Mouse (Mus musculus): ENCODE measurements around the gene Hmx1. TPM values are rescaled to one million over a fixed set of nuclear protein-coding genes. Genes with fewer than 3 reads are reported as not detected.

The Hmx1 gene
- polyA plus RNA-seq, 1 experiment from 2014 or later: not detected

- Histone ChIP-seq H3K9me3 (ENCODE audit: control insufficient read depth, low read length) (no peaks in the 10 kb centered on the region), H3K27ac (ENCODE audit: low read depth, low read length) (no peak overlapping the region), H3K4me2 (replicated peaks; ENCODE audit: low read depth, low read length) (no peak overlapping the region), H3K36me3 (ENCODE audit: control insufficient read depth, insufficient read depth, low read length) (no peaks in the 10 kb centered on the region), H3K4me1 (ENCODE audit: control insufficient read depth, insufficient read depth, low read length) (no peaks in the 10 kb centered on the region), H3K9ac (ENCODE audit: low read depth, low read length) (no peak overlapping the region), H3K4me3 (ENCODE audit: low read length) (no peak overlapping the region), H3K27me3 (ENCODE audit: control insufficient read depth, insufficient read depth, low read length) (peaks cover 86% of the 10 kb centered on the region)
- no peak for ATAC-seq (ENCODE audit: low FRiP score, low TSS enrichment)
- 3% methylated on average over 4 of the region's 4 CpGs for WGBS
Observed at GRCm38 (mm10) chr5:35379815-35380214, 9.1 kb upstream of the Hmx1 start.

DNA sequence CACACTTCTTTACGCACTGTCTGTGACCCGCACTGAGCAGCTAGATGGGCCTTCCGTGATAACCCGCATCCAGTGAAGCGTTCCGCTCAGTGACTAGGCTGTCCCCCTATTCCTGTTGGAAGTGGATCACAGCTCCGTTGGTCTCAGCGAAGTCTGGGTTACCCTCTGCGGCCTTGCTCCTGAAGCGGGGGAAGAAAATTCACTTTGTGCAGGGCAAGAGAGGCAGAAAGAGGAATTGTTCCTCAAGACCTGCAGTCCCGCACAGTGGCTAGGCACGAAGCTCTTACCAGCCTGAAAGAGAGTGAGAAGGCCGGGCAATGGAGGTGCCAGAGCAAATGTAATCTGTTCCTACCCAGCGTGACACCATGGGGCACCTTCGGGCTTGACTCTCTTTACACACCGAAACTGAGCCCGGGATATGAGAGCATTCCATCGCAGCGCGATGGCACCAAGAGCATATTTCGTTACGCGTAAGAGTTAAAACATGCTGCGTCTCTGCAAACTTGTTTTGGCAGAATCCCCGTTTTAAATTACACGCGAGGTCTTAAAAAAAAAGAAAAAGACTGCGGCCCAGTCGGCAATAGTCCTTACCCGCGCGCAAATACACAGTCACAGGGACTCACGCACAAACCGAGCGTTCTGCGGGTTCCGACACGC is 946 bp upstream of the Hmx1 start:
- peaks cover 99% of the 10 kb centered on the region for H3K27me3 ChIP-seq (ENCODE audit: control insufficient read depth, insufficient read depth, low read length)
- H3K4me1 ChIP-seq (ENCODE audit: control insufficient read depth, insufficient read depth, low read length): peaks cover 5% of the 10 kb centered on the region; the same call in 1 of the 2 replicates
- H3K4me3 ChIP-seq (ENCODE audit: low read length): peak overlapping the region; percentile 43
- H3K27ac ChIP-seq (ENCODE audit: low read depth, low read length): no peak overlapping the region
- H3K9me3 ChIP-seq (ENCODE audit: control insufficient read depth, low read length): no peaks in the 10 kb centered on the region
- WGBS: 2% methylated on average over 38 of the region's 38 CpGs
- peak overlapping the region; percentile 58 for H3K4me2 ChIP-seq (replicated peaks; ENCODE audit: low read depth, low read length)
- H3K36me3 ChIP-seq (ENCODE audit: control insufficient read depth, insufficient read depth, low read length): no peaks in the 10 kb centered on the region
- no peak overlapping the region for H3K9ac ChIP-seq (ENCODE audit: low read depth, low read length)
- no peak for ATAC-seq (ENCODE audit: low FRiP score, low TSS enrichment)

DNA sequence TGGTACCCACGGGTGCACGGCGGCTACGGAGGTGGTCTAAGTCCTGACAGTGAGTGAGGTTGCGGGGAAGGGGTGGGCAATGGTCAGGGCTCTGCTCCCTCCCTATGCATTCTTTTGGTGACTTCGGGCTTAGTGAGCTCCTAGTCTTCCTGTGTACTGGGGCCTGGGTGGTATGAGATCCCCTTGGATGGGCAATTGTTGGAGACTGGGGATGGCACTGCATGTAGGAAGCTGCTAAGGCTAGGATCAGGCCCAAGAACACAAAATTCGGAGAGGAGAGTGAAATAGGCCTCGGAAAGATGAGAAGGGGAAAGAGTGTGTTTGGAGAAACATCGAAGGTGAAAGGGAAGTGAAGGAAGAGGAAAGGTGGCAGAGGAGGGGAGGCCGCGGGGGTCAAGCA is 533 bp downstream of the Hmx1 start:
- Histone ChIP-seq H3K4me2 (replicated peaks; ENCODE audit: low read depth, low read length) (no peak overlapping the region), H3K4me1 (ENCODE audit: control insufficient read depth, insufficient read depth, low read length) (peaks cover 5% of the 10 kb centered on the region; the same call in 1 of the 2 replicates), H3K4me3 (ENCODE audit: low read length) (peak overlapping the region; percentile 43), H3K27me3 (ENCODE audit: control insufficient read depth, insufficient read depth, low read length) (peaks cover 100% of the 10 kb centered on the region), H3K9me3 (ENCODE audit: control insufficient read depth, low read length) (no peaks in the 10 kb centered on the region), H3K36me3 (ENCODE audit: control insufficient read depth, insufficient read depth, low read length) (no peaks in the 10 kb centered on the region), H3K27ac (ENCODE audit: low read depth, low read length) (no peak overlapping the region), H3K9ac (ENCODE audit: low read depth, low read length) (no peak overlapping the region)
- under 1% methylated on average over 11 of the region's 11 CpGs for WGBS
- no peak for ATAC-seq (ENCODE audit: low FRiP score, low TSS enrichment)

DNA sequence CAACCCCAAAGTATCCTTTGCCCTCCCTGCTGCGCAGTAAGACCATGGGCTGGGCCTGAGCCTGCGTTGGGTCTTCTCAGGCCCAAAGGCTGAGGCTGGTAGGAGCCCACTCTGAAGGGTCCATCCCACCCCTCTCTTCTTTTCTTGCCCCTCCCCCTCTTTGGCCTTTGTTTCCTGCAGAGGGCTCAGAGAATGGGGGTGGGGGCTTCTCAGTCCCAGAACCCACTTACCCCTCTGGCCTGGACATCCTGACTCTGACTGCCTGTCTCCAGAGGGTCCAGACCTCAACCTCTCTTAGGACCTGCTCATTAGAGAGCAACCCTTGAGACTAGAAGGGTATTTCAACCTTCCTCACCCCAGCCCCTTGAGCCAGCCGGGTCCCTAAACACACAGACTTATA is 1.0 kb downstream of the Hmx1 start:
- Histone ChIP-seq H3K9me3 (ENCODE audit: control insufficient read depth, low read length) (no peaks in the 10 kb centered on the region), H3K4me1 (ENCODE audit: control insufficient read depth, insufficient read depth, low read length) (peaks cover 5% of the 10 kb centered on the region; the same call in 1 of the 2 replicates), H3K9ac (ENCODE audit: low read depth, low read length) (no peak overlapping the region), H3K36me3 (ENCODE audit: control insufficient read depth, insufficient read depth, low read length) (no peaks in the 10 kb centered on the region), H3K4me2 (replicated peaks; ENCODE audit: low read depth, low read length) (no peak overlapping the region), H3K4me3 (ENCODE audit: low read length) (no peak overlapping the region; the same call in 1 of the 2 replicates), H3K27ac (ENCODE audit: low read depth, low read length) (no peak overlapping the region), H3K27me3 (ENCODE audit: control insufficient read depth, insufficient read depth, low read length) (peaks cover 100% of the 10 kb centered on the region)
- 10% methylated on average over 3 of the region's 3 CpGs for WGBS
- ATAC-seq (ENCODE audit: low FRiP score, low TSS enrichment): no peak

DNA sequence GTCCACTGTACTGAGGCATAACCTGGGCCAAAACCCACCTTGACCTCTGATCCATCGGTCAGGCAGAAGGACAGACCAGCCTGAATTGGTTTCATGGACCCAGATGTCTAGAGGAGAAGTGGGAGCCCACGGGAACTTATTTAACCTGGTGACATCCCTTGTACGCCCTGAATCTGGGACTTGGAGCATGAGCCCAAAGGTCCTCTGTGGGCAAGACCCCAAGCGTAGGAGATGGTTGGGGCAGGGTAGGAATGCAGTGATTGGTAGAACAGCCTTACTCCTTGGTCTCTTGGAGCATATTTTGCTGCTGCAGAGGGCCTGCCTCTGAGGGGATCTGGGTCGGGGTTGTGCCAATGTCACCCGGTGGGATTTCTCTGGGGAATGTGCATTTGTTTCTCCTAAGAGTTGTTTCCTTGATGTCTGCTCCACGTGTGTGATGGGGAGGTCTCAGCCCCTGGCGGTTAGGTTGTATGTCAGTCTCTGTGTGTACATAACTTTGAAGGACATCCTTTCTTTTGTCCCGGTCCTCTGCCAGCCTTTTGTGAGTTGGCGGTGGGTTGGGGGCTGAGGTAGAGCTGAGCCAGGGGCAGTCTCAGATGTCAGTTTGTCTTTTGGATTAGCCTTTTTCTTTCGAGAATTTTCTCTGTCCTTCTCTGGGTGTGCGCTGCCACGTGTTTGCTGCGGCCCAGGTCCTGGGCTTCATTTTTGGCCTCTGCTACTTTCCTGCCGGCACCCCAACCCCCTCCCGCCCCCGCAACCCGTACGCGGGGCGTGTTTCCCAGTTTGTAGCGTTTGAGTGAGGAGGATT is 2.1 kb downstream of the Hmx1 start:
- ATAC-seq (ENCODE audit: low FRiP score, low TSS enrichment): no peak
- Histone ChIP-seq H3K4me3 (ENCODE audit: low read length) (peak overlapping the region; percentile 35; the same call in 1 of the 2 replicates), H3K27ac (ENCODE audit: low read depth, low read length) (no peak overlapping the region), H3K9me3 (ENCODE audit: control insufficient read depth, low read length) (no peaks in the 10 kb centered on the region), H3K9ac (ENCODE audit: low read depth, low read length) (no peak overlapping the region), H3K36me3 (ENCODE audit: control insufficient read depth, insufficient read depth, low read length) (no peaks in the 10 kb centered on the region), H3K4me2 (replicated peaks; ENCODE audit: low read depth, low read length) (peak overlapping the region; percentile 47; the same call in 1 of the 2 replicates), H3K27me3 (ENCODE audit: control insufficient read depth, insufficient read depth, low read length) (peaks cover 100% of the 10 kb centered on the region), H3K4me1 (ENCODE audit: control insufficient read depth, insufficient read depth, low read length) (peaks cover 5% of the 10 kb centered on the region; the same call in 1 of the 2 replicates)
- 3% methylated on average over 22 of the region's 22 CpGs for WGBS

GRCm38 (mm10) chr5:35391656-35392333 is 2.9 kb downstream of the Hmx1 start:
- no peaks in the 10 kb centered on the region for H3K9me3 ChIP-seq (ENCODE audit: control insufficient read depth, low read length)
- no peak for ATAC-seq (ENCODE audit: low FRiP score, low TSS enrichment)
- no peaks in the 10 kb centered on the region for H3K36me3 ChIP-seq (ENCODE audit: control insufficient read depth, insufficient read depth, low read length)
- peak overlapping the region; percentile 35 for H3K4me3 ChIP-seq (ENCODE audit: low read length)
- H3K9ac ChIP-seq (ENCODE audit: low read depth, low read length): no peak overlapping the region
- peak overlapping the region; percentile 47 for H3K4me2 ChIP-seq (replicated peaks; ENCODE audit: low read depth, low read length)
- H3K27ac ChIP-seq (ENCODE audit: low read depth, low read length): no peak overlapping the region
- under 1% methylated on average over 60 of the region's 88 CpGs for WGBS
- H3K27me3 ChIP-seq (ENCODE audit: control insufficient read depth, insufficient read depth, low read length): peaks cover 96% of the 10 kb centered on the region
- H3K4me1 ChIP-seq (ENCODE audit: control insufficient read depth, insufficient read depth, low read length): peaks cover 5% of the 10 kb centered on the region; the same call in 1 of the 2 replicates

GRCm38 (mm10) chr5:35392334-35392695 is 3.4 kb downstream of the Hmx1 start:
- Histone ChIP-seq H3K36me3 (ENCODE audit: control insufficient read depth, insufficient read depth, low read length) (no peaks in the 10 kb centered on the region), H3K9ac (ENCODE audit: low read depth, low read length) (no peak overlapping the region), H3K4me2 (replicated peaks; ENCODE audit: low read depth, low read length) (peak overlapping the region; percentile 47), H3K27me3 (ENCODE audit: control insufficient read depth, insufficient read depth, low read length) (peaks cover 96% of the 10 kb centered on the region), H3K27ac (ENCODE audit: low read depth, low read length) (no peak overlapping the region), H3K4me3 (ENCODE audit: low read length) (peak overlapping the region; percentile 35), H3K4me1 (ENCODE audit: control insufficient read depth, insufficient read depth, low read length) (peaks cover 5% of the 10 kb centered on the region; the same call in 1 of the 2 replicates), H3K9me3 (ENCODE audit: control insufficient read depth, low read length) (no peaks in the 10 kb centered on the region)
- WGBS: under 1% methylated on average over 37 of the region's 37 CpGs
- ATAC-seq (ENCODE audit: low FRiP score, low TSS enrichment): no peak

GRCm38 (mm10) chr5:35395566-35396440 is 6.9 kb downstream of the Hmx1 start:
- Histone ChIP-seq H3K27me3 (ENCODE audit: control insufficient read depth, insufficient read depth, low read length) (peaks cover 95% of the 10 kb centered on the region), H3K4me2 (replicated peaks; ENCODE audit: low read depth, low read length) (no peak overlapping the region), H3K27ac (ENCODE audit: low read depth, low read length) (no peak overlapping the region), H3K9me3 (ENCODE audit: control insufficient read depth, low read length) (no peaks in the 10 kb centered on the region), H3K4me1 (ENCODE audit: control insufficient read depth, insufficient read depth, low read length) (peaks cover 8% of the 10 kb centered on the region; the same call in 1 of the 2 replicates), H3K4me3 (ENCODE audit: low read length) (no peak overlapping the region), H3K9ac (ENCODE audit: low read depth, low read length) (no peak overlapping the region), H3K36me3 (ENCODE audit: control insufficient read depth, insufficient read depth, low read length) (no peaks in the 10 kb centered on the region)
- ATAC-seq (ENCODE audit: low FRiP score, low TSS enrichment): no peak
- WGBS: 1% methylated on average over 9 of the region's 9 CpGs
